Mouse (Mus musculus): ENCODE results near the gene Pgpep1.

GRCm38 (mm10) chr8:70622220-70622619 lies 38.0 kb downstream of the Pgpep1 start:
- TF ChIP-seq USF1 (IDR thresholded peaks at IDR 0.05; ENCODE audit: low read depth) (no peak), POLR2A (IDR thresholded peaks at IDR 0.05; ENCODE audit: insufficient read length, low read depth) (no peak), REST (IDR thresholded peaks at IDR 0.05; ENCODE audit: insufficient read depth, insufficient read length) (no peak), E2F4 (IDR thresholded peaks at IDR 0.05; ENCODE audit: insufficient read depth) (no peak), MYOD1 (IDR thresholded peaks at IDR 0.05; ENCODE audit: control insufficient read depth in 1 of 3, insufficient read length in 2 of 3, low read depth in 2 of 3) (no peak), MAX (IDR thresholded peaks at IDR 0.05; ENCODE audit: low read depth) (no peak)

All from myocyte (in vitro differentiated cells).